Mouse (Mus musculus): ENCODE results near the gene Olfr978.

DNA sequence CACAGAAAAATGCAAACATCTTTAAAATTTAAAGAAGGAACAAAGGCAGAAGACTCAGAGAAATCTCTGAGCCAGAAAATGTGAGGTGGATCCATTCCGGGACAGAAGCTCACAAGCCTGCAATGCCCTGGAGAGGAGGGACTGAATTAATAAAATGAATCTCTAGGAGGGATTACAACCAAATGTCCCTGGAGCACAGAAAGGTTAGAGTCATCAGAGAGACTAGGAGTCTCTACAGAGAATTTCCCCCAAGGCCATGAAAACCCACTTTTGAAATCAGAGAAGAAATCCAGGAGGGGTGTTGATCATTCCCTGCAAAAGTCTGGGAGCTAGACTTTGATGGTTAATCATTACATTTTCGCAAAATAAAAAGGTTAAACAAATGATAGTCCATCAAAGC, at the start of gene Olfr978:
- TF ChIP-seq POLR2A (IDR thresholded peaks at IDR 0.05; ENCODE audit: low read depth, low read length): no peak
- no peak for TF ChIP-seq CTCF (IDR thresholded peaks at IDR 0.05; ENCODE audit: extremely low read depth, insufficient read depth, insufficient read length, insufficient replicate concordance)
